Mouse (Mus musculus) induced T-regulatory cell, adult 2 months (primary cell): ENCODE data around the gene Zfp986.
"Not testable (repeated sequence)": the region's sequence is repeated elsewhere in the genome, so short reads cannot be mapped to it uniquely, and the experiment has no call there.

Experiments
- DNase-seq: peaks from one replicate; pipeline ENCODE4 v3.0.0-alpha.2; 2012; ENCODE audit warnings: low read depth

Zfp986 gene

GRCm38 (mm10) chr4:145868494-145868893, at the start of gene Zfp986:
Gene Zfp986, plus strand, starts transcription at chr4:145868794.
- DNase-seq = not testable (repeated sequence)

- DNase-seq = not testable (repeated sequence)
These were observed 48.6 kb upstream of the Zfp986 start for GRCm38 (mm10) chr4:145819946-145820345.

- DNase-seq = not testable (repeated sequence)
These were observed 43.0 kb upstream of the Zfp986 start for GRCm38 (mm10) chr4:145825606-145826005.

GRCm38 (mm10) chr4:145831328-145832062, 37.1 kb upstream of the Zfp986 start:
- DNase-seq = not testable (repeated sequence)

- DNase-seq = not testable (repeated sequence)
These were observed 32.2 kb upstream of the Zfp986 start for GRCm38 (mm10) chr4:145836300-145836862.

GRCm38 (mm10) chr4:145836863-145837440, 31.6 kb upstream of the Zfp986 start:
- not testable (repeated sequence) for DNase-seq

GRCm38 (mm10) chr4:145846793-145847192, 21.8 kb upstream of the Zfp986 start:
- not testable (repeated sequence) for DNase-seq

GRCm38 (mm10) chr4:145848183-145848890, 20.3 kb upstream of the Zfp986 start:
- DNase-seq = not testable (repeated sequence)

- not testable (repeated sequence) for DNase-seq
These were observed 19.7 kb upstream of the Zfp986 start for GRCm38 (mm10) chr4:145848891-145849214.

GRCm38 (mm10) chr4:145851421-145851820, 17.2 kb upstream of the Zfp986 start:
- not testable (repeated sequence) for DNase-seq

- not testable (repeated sequence) for DNase-seq
These were observed 4.7 kb upstream of the Zfp986 start for GRCm38 (mm10) chr4:145863872-145864271.
